In the genomic region with DNA sequence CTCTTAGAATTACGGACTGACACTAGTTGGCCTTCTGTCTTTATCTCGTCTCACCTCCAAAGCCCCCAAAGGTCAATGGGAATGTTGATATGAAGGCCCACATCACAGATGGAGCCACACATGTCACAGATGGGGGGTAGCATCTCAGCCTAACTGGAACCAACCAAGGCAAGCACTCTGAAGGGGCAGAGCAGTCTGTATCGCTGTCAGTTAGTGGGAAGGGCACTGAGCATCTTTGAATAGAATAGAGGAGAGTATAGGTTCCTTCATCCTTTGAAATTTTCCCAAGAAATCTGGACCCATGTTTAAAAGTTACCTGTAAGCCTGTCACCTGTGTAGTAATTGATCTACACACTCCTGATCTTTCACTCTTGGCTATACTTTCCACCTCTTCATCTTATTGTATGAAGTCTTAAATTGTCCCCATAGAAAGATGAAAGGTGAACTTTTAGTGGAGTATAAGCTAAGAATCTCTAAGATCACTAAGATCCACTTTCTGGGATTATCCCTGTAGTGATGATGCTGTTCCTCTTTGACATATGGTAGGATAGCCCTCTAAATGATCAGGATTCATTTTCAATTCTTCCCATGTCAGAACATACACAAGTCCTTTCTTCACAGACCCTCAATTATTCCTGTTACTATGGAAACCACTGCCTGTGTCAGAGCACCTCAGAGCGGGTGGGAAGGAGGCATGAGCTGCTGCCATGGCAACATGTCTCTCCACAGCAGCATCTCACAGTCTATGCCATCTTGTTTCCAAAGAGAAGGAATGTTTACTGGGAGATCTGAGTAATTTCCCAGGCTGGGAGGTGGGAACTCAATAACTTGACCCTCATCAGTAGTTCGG, we compare ENCODE assay signal across 10 mouse cellular contexts.
A peak's percentile ranks its signal among the peaks of the same experiment; 100 is the strongest.
DNase-seq lines count a peak whose midpoint lies in the region; ATAC-seq and TF ChIP-seq lines count a peak whose summit lies in the region.
"Had no signal": no experiment of that assay in that cellular context is flagged by ENCODE, and none has a peak within 500 bp of the region (broad histone marks: within the 10 kb centered on the region; RNA-seq: fewer than 3 reads in every experiment).

No protein-coding gene starts in this region.

- TF ChIP-seq CTCF in layer of hippocampus, adult 2 months (conservative IDR thresholded peaks at IDR 0.05) = no peak

- peaks cover 27% of the 10 kb centered on the region for H3K4me1 ChIP-seq in midbrain, embryonic 14.5 days (ENCODE audit: control insufficient read depth, insufficient read depth, low read length)
- H3K4me1 ChIP-seq: kidney, embryonic 15.5 days; megakaryocyte, embryonic 14.5 days had no signal

- peak; percentile 99 for ATAC-seq in midbrain, embryonic 14.5 days (ENCODE audit: low FRiP score, low TSS enrichment)

- H3K27ac ChIP-seq in layer of hippocampus, adult 2 months = peak overlapping the region; percentile 84
- H3K27ac ChIP-seq in midbrain, embryonic 14.5 days (replicated peaks; ENCODE audit: low read depth, low read length) = peak overlapping the region; percentile 93
- H3K27ac ChIP-seq: kidney, embryonic 15.5 days had no signal

- H3K9me3 ChIP-seq in midbrain, embryonic 14.5 days (ENCODE audit: control insufficient read depth, low read length) = no peaks in the 10 kb centered on the region
- H3K9me3 ChIP-seq: kidney, embryonic 15.5 days; megakaryocyte, embryonic 14.5 days had no signal

- no peaks in the 10 kb centered on the region for H3K36me3 ChIP-seq in midbrain, embryonic 14.5 days (ENCODE audit: control insufficient read depth, insufficient read depth, low read length)
- H3K36me3 ChIP-seq: kidney, embryonic 15.5 days had no signal

- H3K4me3 ChIP-seq in layer of hippocampus, adult 2 months = no peak overlapping the region
- H3K4me3 ChIP-seq in midbrain, embryonic 14.5 days (replicated peaks; ENCODE audit: low read depth, low read length) = no peak overlapping the region
- H3K4me3 ChIP-seq: kidney, embryonic 15.5 days; megakaryocyte, embryonic 14.5 days had no signal

- no peaks in the 10 kb centered on the region for H3K27me3 ChIP-seq in midbrain, embryonic 14.5 days (ENCODE audit: control insufficient read depth, insufficient read depth, low read length)
- H3K27me3 ChIP-seq: kidney, embryonic 15.5 days had no signal

- H3K4me2 ChIP-seq in midbrain, embryonic 14.5 days (ENCODE audit: low read length) = peak overlapping the region; percentile 12
- H3K4me2 ChIP-seq: kidney, embryonic 15.5 days had no signal

- peak; percentile 72 for DNase-seq in layer of hippocampus, adult 11-12 months (ENCODE audit: low spot score)
- no peak for DNase-seq in layer of hippocampus, postnatal 25 days (ENCODE audit: extremely low spot score in 1 of 2, low spot score in 1 of 2)
- DNase-seq in layer of hippocampus, adult 2 months (ENCODE audit: low spot score in 2 of 2) = peak; percentile 44 to 83
- peak; percentile 95 for DNase-seq in midbrain, embryonic 14.5 days
- peak; percentile 82 for DNase-seq in telencephalon, adult 2 months (ENCODE audit: low read depth, low spot score)
- no peak for DNase-seq in thymus, postnatal 0 days (ENCODE audit: low spot score)
- DNase-seq in lung, postnatal 14 days = no peak
- no peak for DNase-seq in MN1 (ENCODE audit: low spot score)

- 27% methylated on average over 5 of the region's 5 CpGs for WGBS in midbrain, embryonic 14.5 days

- H3K9ac ChIP-seq in midbrain, embryonic 14.5 days (replicated peaks; ENCODE audit: low read length) = no peak overlapping the region
- H3K9ac ChIP-seq: kidney, embryonic 15.5 days had no signal

Comparison
In these comparisons a context has a peak if more than half of its experiments do, and no peak if none do; other contexts are left out.
1. DNase-seq: peak in layer of hippocampus, adult 11-12 months (single experiment), layer of hippocampus, adult 2 months (2 of 2), midbrain, embryonic 14.5 days (single experiment) and telencephalon, adult 2 months (single experiment); none in layer of hippocampus, postnatal 25 days (0 of 2), thymus, postnatal 0 days (single experiment), lung, postnatal 14 days (single experiment) and MN1 (single experiment).